Mouse (Mus musculus): ENCODE results near the gene Hist1h4k. TPM values are rescaled to one million over a fixed set of nuclear protein-coding genes. Genes with fewer than 3 reads are reported as not detected.
"Not testable (repeated sequence)": the region's sequence is repeated elsewhere in the genome, so short reads cannot be mapped to it uniquely, and the experiment has no call there.

The Hist1h4k gene
- polyA plus RNA-seq, 1 experiment from 2014 or later = 4.9 TPM

DNA sequence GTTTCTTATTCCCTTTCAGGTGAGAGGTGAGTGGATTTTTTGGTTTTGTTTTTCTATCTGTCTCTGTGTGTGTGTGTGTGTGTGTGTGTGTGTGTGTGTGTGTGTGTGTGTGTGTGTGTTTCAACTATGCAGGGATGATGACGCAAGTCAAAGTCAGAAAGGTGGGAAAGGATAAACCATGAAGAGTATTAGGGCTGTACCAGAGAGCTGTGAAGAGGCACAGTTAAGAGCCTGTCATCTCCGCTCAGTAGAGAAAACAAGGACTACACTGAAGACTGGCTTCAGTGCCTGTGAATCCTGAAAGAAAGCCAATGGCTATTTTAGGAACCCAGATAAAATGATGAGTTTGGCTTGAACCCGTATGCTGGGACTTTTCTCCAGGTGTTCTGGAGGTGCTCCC is 1.5 kb upstream of the Hist1h4k start:
- Histone ChIP-seq H3K4me1 (peaks cover 27% of the 10 kb centered on the region), H3K27ac (peak overlapping the region; percentile 92), H3K9me3 (replicated peaks) (no peaks in the 10 kb centered on the region), H3K27me3 (ENCODE audit: low read depth, poor library complexity, severe bottlenecking) (no peaks in the 10 kb centered on the region), H3K4me3 (peak overlapping the region; percentile 55; the same call in 1 of the 2 replicates), H3K36me3 (no peaks in the 10 kb centered on the region)
- DNase-seq (ENCODE audit: low spot score) = no peak
- WGBS = 84% methylated on average over 3 of the region's 3 CpGs

- Histone ChIP-seq H3K4me1 (peaks cover 27% of the 10 kb centered on the region), H3K27me3 (ENCODE audit: low read depth, poor library complexity, severe bottlenecking) (no peaks in the 10 kb centered on the region), H3K36me3 (no peaks in the 10 kb centered on the region), H3K27ac (peak overlapping the region; percentile 92), H3K4me3 (peak overlapping the region; percentile 61; the same call in 1 of the 2 replicates), H3K9me3 (replicated peaks) (no peaks in the 10 kb centered on the region)
- DNase-seq (ENCODE audit: low spot score) = no peak
These were observed 1.1 kb upstream of the Hist1h4k start for GRCm38 (mm10) chr13:21751417-21751816.

DNA sequence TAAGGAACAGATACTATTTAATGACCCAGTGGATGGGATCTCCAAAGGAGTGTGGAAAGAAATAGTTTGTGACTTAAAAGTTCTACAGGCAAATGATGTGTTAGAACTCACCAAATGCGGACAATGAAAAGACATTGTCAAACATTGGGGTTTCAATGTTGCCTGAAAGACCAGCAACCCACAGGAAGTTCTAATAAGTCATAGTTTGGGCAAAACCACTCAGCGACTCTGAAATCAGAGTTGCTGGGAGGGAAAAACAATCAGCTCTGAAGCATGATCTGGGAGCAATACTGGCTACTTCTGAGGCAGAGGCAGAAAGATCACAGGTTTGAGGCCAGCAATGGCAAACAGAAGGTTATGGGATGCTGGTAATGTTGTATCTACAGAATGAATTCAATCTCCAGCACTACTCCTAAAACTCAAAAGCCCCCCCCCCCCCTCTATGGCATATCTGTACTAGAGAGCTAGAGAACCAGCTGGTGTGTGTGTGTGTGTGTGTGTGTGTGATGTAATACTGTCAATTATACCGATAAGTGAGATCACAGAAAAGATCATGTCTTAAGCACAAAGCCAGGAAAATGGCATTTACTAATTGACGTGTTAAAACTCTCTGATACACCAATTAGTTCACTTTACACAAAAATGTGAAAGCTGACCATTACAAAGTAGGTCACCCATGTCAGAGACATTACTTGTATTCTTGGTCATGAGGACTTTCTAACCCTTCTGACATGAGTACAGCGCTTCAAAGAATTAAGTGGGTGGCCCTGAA is 732 bp downstream of the Hist1h4k start:
- Histone ChIP-seq H3K36me3 (no peaks in the 10 kb centered on the region), H3K27ac (peak overlapping the region; percentile 92)

GRCm38 (mm10) chr13:21745006-21745405 is 5.3 kb downstream of the Hist1h4k start:
- DNase-seq (ENCODE audit: low spot score) = no peak
- Histone ChIP-seq H3K27ac (no peak overlapping the region), H3K4me3 (no peak overlapping the region), H3K27me3 (ENCODE audit: low read depth, poor library complexity, severe bottlenecking) (no peaks in the 10 kb centered on the region), H3K36me3 (no peaks in the 10 kb centered on the region), H3K9me3 (replicated peaks) (no peaks in the 10 kb centered on the region), H3K4me1 (0 out of 2 replicates have a peak, but pooled peaks cover 3% of the 10 kb centered on the region)
- WGBS = 94% methylated on average over 1 of the region's 1 CpGs

More for the DNA sequence above, 732 bp downstream of the Hist1h4k start:
- 8% methylated on average over 5 of the region's 5 CpGs for WGBS
- H3K27me3 ChIP-seq (ENCODE audit: low read depth, poor library complexity, severe bottlenecking) = no peaks in the 10 kb centered on the region
- H3K9me3 ChIP-seq (replicated peaks) = no peaks in the 10 kb centered on the region
- H3K4me1 ChIP-seq = peaks cover 22% of the 10 kb centered on the region
- peak; percentile 64 for DNase-seq (ENCODE audit: low spot score)
- H3K4me3 ChIP-seq = peak overlapping the region; percentile 61

- peak within 1 kb of the TSS; percentile 98 for H3K27ac ChIP-seq
- under 1% methylated on average over 40 of the region's 56 CpGs for WGBS
- peak; percentile 97 for DNase-seq (ENCODE audit: low spot score)
These were observed 15.2 kb downstream of the Hist1h4k start, which contains the start of gene Hist1h4j for GRCm38 (mm10) chr13:21734906-21735767. Gene Hist1h4j (plus strand): TSS chr13:21735064.

GRCm38 (mm10) chr13:21734010-21734905 is 16.0 kb downstream of the Hist1h4k start:
- peak overlapping the region; percentile 60 for H3K4me3 ChIP-seq
- peak overlapping the region; percentile 98 for H3K27ac ChIP-seq
- H3K36me3 ChIP-seq = no peaks in the 10 kb centered on the region
- H3K27me3 ChIP-seq (ENCODE audit: low read depth, poor library complexity, severe bottlenecking) = no peaks in the 10 kb centered on the region
- under 1% methylated on average over 21 of the region's 21 CpGs for WGBS
- peak; percentile 83 for DNase-seq (ENCODE audit: low spot score)
- no peaks in the 10 kb centered on the region for H3K9me3 ChIP-seq (replicated peaks)
- H3K4me1 ChIP-seq = peaks cover 13% of the 10 kb centered on the region

More at GRCm38 (mm10) chr13:21734906-21735767, 15.2 kb downstream of the Hist1h4k start, which contains the start of gene Hist1h4j:
- not testable (repeated sequence) for H3K9me3 ChIP-seq (replicated peaks); H3K27me3 ChIP-seq (ENCODE audit: low read depth, poor library complexity, severe bottlenecking); H3K36me3 ChIP-seq
- peak within 1 kb of the TSS; percentile 60 for H3K4me3 ChIP-seq
- H3K4me1 ChIP-seq = peaks cover 13% of the 10 kb centered on the region

DNA sequence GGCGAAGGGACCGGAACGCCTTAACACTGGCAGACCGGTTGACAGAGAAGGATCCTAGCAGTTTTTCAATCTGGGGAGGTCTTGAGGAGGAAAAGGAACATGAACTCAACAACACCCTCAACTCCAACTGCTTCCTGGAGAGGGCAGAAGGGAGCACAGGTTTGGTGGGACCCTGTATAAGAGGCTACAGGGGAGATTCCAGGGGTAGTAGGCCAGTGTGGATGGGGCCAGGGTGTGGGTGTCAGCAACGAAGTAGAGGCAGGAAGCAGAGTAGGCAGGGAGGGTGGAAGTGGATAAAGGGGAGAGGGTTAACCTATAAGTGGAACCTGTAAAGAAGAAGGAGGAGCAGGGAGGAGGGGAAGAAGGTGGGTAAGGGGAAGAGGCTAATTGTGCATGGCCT is 16.8 kb downstream of the Hist1h4k start:
- 58% methylated on average over 5 of the region's 5 CpGs for WGBS
- Histone ChIP-seq H3K4me1 (peaks cover 13% of the 10 kb centered on the region), H3K36me3 (no peaks in the 10 kb centered on the region), H3K27me3 (ENCODE audit: low read depth, poor library complexity, severe bottlenecking) (no peaks in the 10 kb centered on the region), H3K27ac (peak overlapping the region; percentile 98), H3K9me3 (replicated peaks) (no peaks in the 10 kb centered on the region), H3K4me3 (peak overlapping the region; percentile 60; the same call in 1 of the 2 replicates)
- DNase-seq (ENCODE audit: low spot score) = peak; percentile 50

GRCm38 (mm10) chr13:21729544-21729943 is 20.8 kb downstream of the Hist1h4k start:
- no peak for DNase-seq (ENCODE audit: low spot score)
- H3K27me3 ChIP-seq (ENCODE audit: low read depth, poor library complexity, severe bottlenecking) = no peaks in the 10 kb centered on the region
- peaks cover 13% of the 10 kb centered on the region for H3K4me1 ChIP-seq
- H3K36me3 ChIP-seq = no peaks in the 10 kb centered on the region
- H3K27ac ChIP-seq = 0 out of 2 replicates have a peak overlapping the region, but pooled peaks have one; percentile 7
- H3K9me3 ChIP-seq (replicated peaks) = no peaks in the 10 kb centered on the region
- no peak overlapping the region for H3K4me3 ChIP-seq
- 64% methylated on average over 1 of the region's 1 CpGs for WGBS

DNA sequence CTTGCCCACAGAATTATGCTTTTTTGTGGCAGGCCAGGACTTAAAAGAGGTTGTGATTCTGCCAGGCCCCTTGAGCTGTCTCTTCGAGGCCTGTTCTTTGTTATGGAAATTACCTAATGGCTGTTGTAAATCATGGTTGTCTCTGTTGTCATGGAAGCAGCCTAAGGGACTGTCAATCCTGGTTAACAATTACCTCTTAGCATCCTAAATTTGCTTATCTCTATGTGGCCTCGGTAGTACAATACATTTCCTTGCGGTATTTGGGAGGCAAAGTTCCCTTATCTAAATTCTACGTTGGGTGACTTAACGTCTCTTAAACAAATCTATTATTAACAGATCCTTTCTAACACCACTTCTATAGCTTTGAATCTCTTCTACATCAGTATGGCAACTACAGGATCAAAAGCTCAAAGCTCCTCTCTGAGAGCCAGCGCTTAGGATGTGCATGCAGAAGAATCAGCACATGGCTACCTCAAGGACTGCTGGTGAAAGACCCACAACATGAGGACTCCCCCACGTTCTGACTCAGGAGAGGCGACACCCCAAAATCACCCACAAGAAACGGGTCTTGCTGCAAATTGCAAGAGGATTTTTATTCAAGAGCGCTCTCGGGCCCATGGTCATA is 22.2 kb downstream of the Hist1h4k start:
- no peak overlapping the region for H3K27ac ChIP-seq
- no peak for DNase-seq (ENCODE audit: low spot score)
- H3K4me1 ChIP-seq = peaks cover 3% of the 10 kb centered on the region; the same call in 1 of the 2 replicates
- H3K36me3 ChIP-seq = no peaks in the 10 kb centered on the region
- H3K9me3 ChIP-seq (replicated peaks) = no peaks in the 10 kb centered on the region
- no peak overlapping the region for H3K4me3 ChIP-seq
- WGBS = 18% methylated on average over 11 of the region's 11 CpGs
- no peaks in the 10 kb centered on the region for H3K27me3 ChIP-seq (ENCODE audit: low read depth, poor library complexity, severe bottlenecking)

GRCm38 (mm10) chr13:21722993-21723836 is 27.1 kb downstream of the Hist1h4k start:
- Histone ChIP-seq H3K27ac (peak overlapping the region; percentile 94), H3K36me3 (no peaks in the 10 kb centered on the region), H3K27me3 (ENCODE audit: low read depth, poor library complexity, severe bottlenecking) (no peaks in the 10 kb centered on the region), H3K4me1 (peaks cover 24% of the 10 kb centered on the region), H3K9me3 (replicated peaks) (no peaks in the 10 kb centered on the region), H3K4me3 (peak overlapping the region; percentile 50)
- WGBS = 35% methylated on average over 5 of the region's 5 CpGs
- DNase-seq (ENCODE audit: low spot score) = peak; percentile 44

DNA sequence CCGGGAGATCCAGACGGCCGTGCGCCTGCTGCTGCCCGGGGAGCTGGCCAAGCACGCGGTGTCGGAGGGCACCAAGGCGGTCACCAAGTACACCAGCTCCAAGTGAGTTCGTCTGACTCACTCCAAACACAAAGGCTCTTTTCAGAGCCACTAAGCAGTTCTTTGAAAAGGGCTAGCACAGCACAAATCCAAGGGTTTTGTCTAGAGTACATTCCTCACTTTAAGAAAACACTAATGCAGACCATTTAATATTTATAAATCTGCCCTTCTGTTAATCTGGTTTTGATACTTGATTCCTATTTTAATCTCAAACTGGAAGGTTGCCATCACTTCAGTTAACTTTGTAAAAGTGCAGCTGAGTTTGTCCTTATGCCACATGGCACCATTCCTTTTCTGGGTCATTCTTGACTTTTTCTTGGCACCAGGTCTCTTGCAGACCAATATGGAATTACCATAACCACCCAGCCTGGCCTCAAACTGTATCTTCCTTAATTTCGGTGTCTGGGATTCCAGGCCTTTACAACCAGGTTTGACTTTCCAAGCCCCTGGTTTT is 27.9 kb downstream of the Hist1h4k start:
- peak; percentile 64 for DNase-seq (ENCODE audit: low spot score)
- WGBS = 3% methylated on average over 11 of the region's 11 CpGs
- no peaks in the 10 kb centered on the region for H3K36me3 ChIP-seq

More for the DNA sequence above, 27.9 kb downstream of the Hist1h4k start:
- Histone ChIP-seq H3K27me3 (ENCODE audit: low read depth, poor library complexity, severe bottlenecking) (no peaks in the 10 kb centered on the region), H3K4me3 (peak overlapping the region; percentile 50), H3K9me3 (replicated peaks) (no peaks in the 10 kb centered on the region), H3K27ac (peak overlapping the region; percentile 94), H3K4me1 (peaks cover 26% of the 10 kb centered on the region)

All from limb, embryonic 10.5 days (tissue).